28 mouse cellular contexts compared by ENCODE assay signal in genomic region chr17:29206052-29206451, GRCm38 (mm10). TPM values are rescaled to one million over a fixed set of nuclear protein-coding genes. Genes with fewer than 3 reads are reported as not detected.
DNase-seq lines count a peak whose midpoint lies in the region; ATAC-seq lines count a peak whose summit lies in the region.
"Had no signal": no experiment of that assay in that cellular context is flagged by ENCODE, and none has a peak within 500 bp of the region (broad histone marks: within the 10 kb centered on the region; RNA-seq: fewer than 3 reads in every experiment).

No protein-coding gene starts in this region.

- DNase-seq in heart, embryonic 10.5 days (ENCODE audit: low spot score), result no peak
- DNase-seq in heart, postnatal 25 days (ENCODE audit: low spot score), result no peak
- peak; percentile 16 for DNase-seq in skeletal muscle tissue, adult 2 months (ENCODE audit: low read depth, low spot score)
- DNase-seq in left cerebral cortex, adult 8-10 months (ENCODE audit: low spot score in 2 of 2), result no peak
- DNase-seq: adrenal gland, adult 8-10 months; B cell, adult 2 months; cerebellum, adult 8-10 months; cerebellum, postnatal 36 days; gastrocnemius, postnatal 25 days; kidney, adult 18-20 months; kidney, postnatal 36 days; right cerebral cortex, postnatal 14 days had no signal

- H3K27me3 ChIP-seq in heart, embryonic 10.5 days (ENCODE audit: insufficient read depth, poor library complexity, severe bottlenecking), result peaks cover 6% of the 10 kb centered on the region
- peaks cover 60% of the 10 kb centered on the region for H3K27me3 ChIP-seq in megakaryocyte, embryonic 14.5 days (replicated peaks)
- no peaks in the 10 kb centered on the region for H3K27me3 ChIP-seq in heart, embryonic 16.5 days (ENCODE audit: control insufficient read depth, insufficient read depth, low read length)
- H3K27me3 ChIP-seq: forebrain, embryonic 13.5 days; kidney, embryonic 15.5 days; limb, embryonic 13.5 days; lung, embryonic 15.5 days; midbrain, embryonic 12.5 days; neural tube, embryonic 13.5 days; stomach, embryonic 15.5 days had no signal

- no peaks in the 10 kb centered on the region for H3K9me3 ChIP-seq in heart, embryonic 10.5 days
- H3K9me3 ChIP-seq in megakaryocyte, embryonic 14.5 days, result no peaks in the 10 kb centered on the region
- H3K9me3 ChIP-seq in heart, embryonic 16.5 days (replicated peaks; ENCODE audit: control insufficient read depth, low read length), result no peaks in the 10 kb centered on the region
- H3K9me3 ChIP-seq: forebrain, embryonic 13.5 days; hindbrain, embryonic 10.5 days; kidney, embryonic 15.5 days; limb, embryonic 13.5 days; lung, embryonic 15.5 days; midbrain, embryonic 12.5 days; neural tube, embryonic 13.5 days; stomach, embryonic 15.5 days had no signal

- H3K4me2 ChIP-seq in heart, embryonic 16.5 days (ENCODE audit: low read depth, low read length), result peak overlapping the region; percentile 19; the same call in 1 of the 2 replicates
- H3K4me2 ChIP-seq: forebrain, embryonic 13.5 days; kidney, embryonic 15.5 days; limb, embryonic 13.5 days; liver, embryonic 11.5 days; lung, embryonic 15.5 days; midbrain, embryonic 12.5 days; neural tube, embryonic 13.5 days; stomach, embryonic 15.5 days had no signal

- peak overlapping the region; percentile 81 for H3K27ac ChIP-seq in heart, embryonic 10.5 days
- H3K27ac ChIP-seq in heart, embryonic 16.5 days (ENCODE audit: low read length), result peak overlapping the region; percentile 40; the same call in 1 of the 2 replicates
- H3K27ac ChIP-seq: forebrain, embryonic 13.5 days; hindbrain, embryonic 10.5 days; kidney, embryonic 15.5 days; layer of hippocampus, adult 2 months; left cerebral cortex, adult 2 months; limb, embryonic 13.5 days; lung, embryonic 15.5 days; midbrain, embryonic 12.5 days; neural tube, embryonic 13.5 days; stomach, embryonic 15.5 days had no signal

- intact Hi-C loops in heart, postnatal 25 days (cut with DNase I), result no loop called here

- WGBS in heart, embryonic 10.5 days, result 52% methylated on average over 7 of the region's 7 CpGs
- WGBS in heart, embryonic 16.5 days, result 44% methylated on average over 7 of the region's 7 CpGs

- H3K4me1 ChIP-seq in heart, embryonic 10.5 days, result peaks cover 36% of the 10 kb centered on the region
- peaks cover 11% of the 10 kb centered on the region; the same call in 1 of the 2 replicates for H3K4me1 ChIP-seq in megakaryocyte, embryonic 14.5 days
- peaks cover 4% of the 10 kb centered on the region for H3K4me1 ChIP-seq in heart, embryonic 16.5 days (ENCODE audit: control insufficient read depth, insufficient read depth, low read length)
- H3K4me1 ChIP-seq: forebrain, embryonic 13.5 days; limb, embryonic 13.5 days; lung, embryonic 15.5 days; midbrain, embryonic 12.5 days; neural tube, embryonic 13.5 days; stomach, embryonic 15.5 days had no signal

- no peak for ATAC-seq in megakaryocyte, adult 5-6 weeks (ENCODE audit: poor library complexity, severe bottlenecking)
- peak; percentile 59 for ATAC-seq in heart, embryonic 16.5 days (replicated peaks; ENCODE audit: extremely low read depth, insufficient read depth, low FRiP score)
- ATAC-seq in frontal cortex, adult (ENCODE audit: low TSS enrichment), result no peak
- ATAC-seq: forebrain, embryonic 13.5 days; hindbrain, embryonic 16.5 days had no signal

- H3K9ac ChIP-seq in heart, embryonic 16.5 days (ENCODE audit: low read length), result no peak overlapping the region
- H3K9ac ChIP-seq: forebrain, embryonic 13.5 days; kidney, embryonic 15.5 days; limb, embryonic 13.5 days; lung, embryonic 15.5 days; midbrain, embryonic 12.5 days; neural tube, embryonic 13.5 days; stomach, embryonic 15.5 days had no signal

- H3K4me3 ChIP-seq in heart, embryonic 10.5 days, result no peak overlapping the region
- H3K4me3 ChIP-seq in megakaryocyte, embryonic 14.5 days (replicated peaks), result peak overlapping the region; percentile 38
- H3K4me3 ChIP-seq in heart, embryonic 16.5 days (ENCODE audit: low read length), result no peak overlapping the region
- H3K4me3 ChIP-seq: forebrain, embryonic 13.5 days; hindbrain, embryonic 10.5 days; kidney, embryonic 15.5 days; layer of hippocampus, adult 2 months; left cerebral cortex, adult 2 months; limb, embryonic 13.5 days; lung, embryonic 15.5 days; midbrain, embryonic 12.5 days; neural tube, embryonic 13.5 days; stomach, embryonic 15.5 days had no signal

- no peaks in the 10 kb centered on the region for H3K36me3 ChIP-seq in heart, embryonic 10.5 days
- no peaks in the 10 kb centered on the region for H3K36me3 ChIP-seq in megakaryocyte, embryonic 14.5 days (replicated peaks; ENCODE audit: low read length)
- no peaks in the 10 kb centered on the region for H3K36me3 ChIP-seq in heart, embryonic 16.5 days (ENCODE audit: control insufficient read depth, insufficient read depth)
- H3K36me3 ChIP-seq: hindbrain, embryonic 10.5 days; kidney, embryonic 15.5 days; limb, embryonic 13.5 days; lung, embryonic 15.5 days; midbrain, embryonic 12.5 days; neural tube, embryonic 13.5 days; stomach, embryonic 15.5 days had no signal

RNA-seq across cellular contexts. Expression of gene Cpne5, which starts 31.9 kb away (rescaled TPM):
- 18.0 and 23.3 TPM in 2 replicates for polyA plus RNA-seq in heart, embryonic 10.5 days (2016; fragmentation: Nextera tagmentation; extraction: Ambion mirVana)
- total RNA-seq in heart, postnatal 25 days (2021), result 1 to 10 TPM; 5.1 to 5.6 TPM
- 13.0 and 15.2 TPM in 2 replicates for polyA plus RNA-seq in megakaryocyte, embryonic 14.5 days (2012; ENCODE audit: insufficient read depth, low replicate concordance)
- total RNA-seq in megakaryocyte, adult 5-6 weeks (2015), result 0.25 TPM in 1 of 2 replicates, not detected in the other
- total RNA-seq in megakaryocyte, adult 5-6 weeks (2017), result not detected in 2 replicates
- polyA plus RNA-seq in heart, embryonic 16.5 days (2015; fragmentation: Nextera tagmentation; extraction: Ambion mirVana), result 13.3 and 14.1 TPM in 2 replicates
- 100 to 1,000 TPM; 167 to 193 (median 174) TPM for total RNA-seq in left cerebral cortex, adult 8-10 months (2022)

RNA-seq across cellular contexts. Expression of gene Ppil1, which starts 57.9 kb away (rescaled TPM):
- polyA plus RNA-seq in heart, embryonic 10.5 days (2016; fragmentation: Nextera tagmentation; extraction: Ambion mirVana), result 147 and 188 TPM in 2 replicates
- 10 to 100 TPM; 29.0 to 29.6 TPM for total RNA-seq in heart, postnatal 25 days (2021)
- 21.6 and 33.2 TPM in 2 replicates for polyA plus RNA-seq in megakaryocyte, embryonic 14.5 days (2012; ENCODE audit: insufficient read depth, low replicate concordance)
- 37.5 and 39.4 TPM in 2 replicates for total RNA-seq in megakaryocyte, adult 5-6 weeks (2015)
- total RNA-seq in megakaryocyte, adult 5-6 weeks (2017), result 53.6 and 57.3 TPM in 2 replicates
- 101 and 104 TPM in 2 replicates for polyA plus RNA-seq in heart, embryonic 16.5 days (2015; fragmentation: Nextera tagmentation; extraction: Ambion mirVana)
- 10 to 100 TPM; 17.0 to 19.9 (median 19.5) TPM for total RNA-seq in left cerebral cortex, adult 8-10 months (2022)

Comparison
In these comparisons a context has a peak if more than half of its experiments do, and no peak if none do; other contexts are left out.
1. RNA of gene Cpne5, which starts 31.9 kb away (total RNA-seq): 167 to 193 TPM in left cerebral cortex, adult 8-10 months; 5.1 to 5.6 TPM in heart, postnatal 25 days and 0.25 TPM in megakaryocyte, adult 5-6 weeks; every median in the first group is over 10 times any median in the second.